ENCODE assay signal across 9 mouse cellular contexts in genomic region chr16:10958763-10959440, GRCm38 (mm10).
DNase-seq lines count a peak whose midpoint lies in the region; ATAC-seq lines count a peak whose summit lies in the region.
"Had no signal": no experiment of that assay in that cellular context is flagged by ENCODE, and none has a peak within 500 bp of the region (broad histone marks: within the 10 kb centered on the region; RNA-seq: fewer than 3 reads in every experiment).

No protein-coding gene starts in this region.

- H3K27me3 ChIP-seq in forebrain, embryonic 11.5 days (ENCODE audit: control insufficient read depth, insufficient read depth, low read length) = no peaks in the 10 kb centered on the region

- H3K4me3 ChIP-seq in forebrain, embryonic 11.5 days (ENCODE audit: low read depth, low read length) = no peak overlapping the region

- ATAC-seq in forebrain, embryonic 11.5 days (replicated peaks; ENCODE audit: low FRiP score) = 0 out of 2 replicates have a peak, but pooled peaks have one; percentile 46

- H3K4me2 ChIP-seq in forebrain, embryonic 11.5 days (ENCODE audit: low read depth, low read length, severe bottlenecking) = no peak overlapping the region

- H3K9me3 ChIP-seq in forebrain, embryonic 11.5 days (ENCODE audit: control insufficient read depth, low read length) = no peaks in the 10 kb centered on the region

- H3K27ac ChIP-seq in forebrain, embryonic 11.5 days (ENCODE audit: low read depth, low read length) = 0 out of 2 replicates have a peak overlapping the region, but pooled peaks have one; percentile 10

- intact Hi-C loops in heart, postnatal 25 days (cut with DNase I) = no loop called here

- no peak overlapping the region for H3K9ac ChIP-seq in forebrain, embryonic 11.5 days (ENCODE audit: low read length)

- peaks cover 5% of the 10 kb centered on the region; the same call in 1 of the 2 replicates for H3K4me1 ChIP-seq in forebrain, embryonic 11.5 days (replicated peaks; ENCODE audit: control insufficient read depth, insufficient read depth, low read length)

- no peaks in the 10 kb centered on the region for H3K36me3 ChIP-seq in forebrain, embryonic 11.5 days (ENCODE audit: control insufficient read depth, insufficient read depth, low read length)

- DNase-seq in right cerebral cortex, adult 18-20 months = peak; percentile 48
- DNase-seq in right cerebral cortex, postnatal 25 days = no peak
- DNase-seq in forebrain, embryonic 11.5 days (ENCODE audit: low spot score) = no peak
- peak; percentile 40 for DNase-seq in layer of hippocampus, adult 9-11 months
- DNase-seq in right cerebral cortex, postnatal 10 days (ENCODE audit: low spot score in 2 of 2) = peak; percentile 79 to 83
- no peak for DNase-seq in heart, postnatal 25 days (ENCODE audit: low spot score)
- DNase-seq in kidney, postnatal 10 days = no peak
- DNase-seq in urinary bladder, postnatal 4 days (ENCODE audit: low spot score in 2 of 2) = no peak
- DNase-seq: heart, postnatal 36 days had no signal

- WGBS in forebrain, embryonic 11.5 days = 36% methylated on average over 7 of the region's 7 CpGs

Comparison
In these comparisons a context has a peak if more than half of its experiments do, and no peak if none do; other contexts are left out.
1. DNase-seq: peak in right cerebral cortex, adult 18-20 months (single experiment), layer of hippocampus, adult 9-11 months (single experiment) and right cerebral cortex, postnatal 10 days (2 of 2); none in right cerebral cortex, postnatal 25 days (single experiment), forebrain, embryonic 11.5 days (single experiment), heart, postnatal 25 days (single experiment), kidney, postnatal 10 days (single experiment) and urinary bladder, postnatal 4 days (0 of 2).